Mouse (Mus musculus) hematopoietic stem cell, adult 5-6 weeks (primary cell): ENCODE measurements around the gene Dyrk1b. TPM values are rescaled to one million over a fixed set of nuclear protein-coding genes. Genes with fewer than 3 reads are reported as not detected.
"Not testable (repeated sequence)": the region's sequence is repeated elsewhere in the genome, so short reads cannot be mapped to it uniquely, and the experiment has no call there.

Experiments
- ATAC-seq, 2 experiments: fragments of 125-278 bp in 1 of 2; replicated peaks in 1 of 2; 2 replicates each; pipeline ENCODE4 v1.8.0; 2016 to 2017; ENCODE audit warnings: inconsistent platforms in 2 of 2, mild to moderate bottlenecking in 2 of 2, moderate number of reproducible peaks in 2 of 2, low read depth in 1 of 2, moderate TSS enrichment in 1 of 2; ENCODE audit not compliant: low FRiP score in 2 of 2, poor library complexity in 2 of 2, severe bottlenecking in 2 of 2, insufficient read depth in 1 of 2, low TSS enrichment in 1 of 2
- total RNA-seq: library from RNA; stranded (forward); fragments of 172-1452, 232-1000 nt; gene quantifications from 2 replicates; pipeline ENCODE4 v1.2.3, GENCODE M21; 2017

Gene Dyrk1b
- total RNA-seq, 1 experiment from 2014 or later, result 4.7 TPM

- not testable (repeated sequence) for ATAC-seq
Observed at GRCm38 (mm10) chr7:28227421-28227820, 48.2 kb downstream of the Dyrk1b start.

Other genes with a start within 250 kb of the Dyrk1b start
- gene Zfp780b, start 200.3 kb upstream of the Dyrk1b start, total RNA-seq, result 18.0 and 23.6 TPM in 2 replicates
- gene Zfp850, start 165.4 kb upstream of the Dyrk1b start, total RNA-seq, result 8.3 and 16.6 TPM in 2 replicates
- 110 and 131 TPM in 2 replicates for gene Psmc4, start 129.4 kb upstream of the Dyrk1b start, total RNA-seq
- gene Fcgbp, start 108.2 kb upstream of the Dyrk1b start, total RNA-seq, result not detected in 2 replicates
- not detected in 2 replicates for gene 9530053A07Rik, start 50.0 kb upstream of the Dyrk1b start, total RNA-seq
- gene Fbl, start 9.8 kb upstream of the Dyrk1b start, total RNA-seq, result 162 and 213 TPM in 2 replicates
- 6.4 and 8.6 TPM in 2 replicates for gene Eid2, start 88.4 kb downstream of the Dyrk1b start, total RNA-seq
- gene Eid2b, start 98.3 kb downstream of the Dyrk1b start, total RNA-seq, result 4.5 and 4.8 TPM in 2 replicates
- not detected in 2 replicates for gene Selenov, start 111.7 kb downstream of the Dyrk1b start, total RNA-seq
- gene Dll3, start 122.8 kb downstream of the Dyrk1b start, total RNA-seq, result 0.25 TPM in 1 of 2 replicates, not detected in the other
- 27.8 and 42.9 TPM in 2 replicates for gene Timm50, start 132.6 kb downstream of the Dyrk1b start, total RNA-seq
- 66.2 and 71.9 TPM in 2 replicates for gene Supt5, start 159.3 kb downstream of the Dyrk1b start, total RNA-seq
- 943 and 1,083 TPM in 2 replicates for gene Rps16, start 171.2 kb downstream of the Dyrk1b start, total RNA-seq
- gene Plekhg2, start 193.1 kb downstream of the Dyrk1b start, total RNA-seq, result 3.5 and 12.5 TPM in 2 replicates
- gene Zfp36, start 200.8 kb downstream of the Dyrk1b start, total RNA-seq, result 166 and 198 TPM in 2 replicates
- gene Med29, start 213.2 kb downstream of the Dyrk1b start, total RNA-seq, result 15.8 and 32.4 TPM in 2 replicates
- gene Paf1, start 213.5 kb downstream of the Dyrk1b start, total RNA-seq, result 181 and 184 TPM in 2 replicates